21 mouse cellular contexts compared by ENCODE assay signal in the genomic region with DNA sequence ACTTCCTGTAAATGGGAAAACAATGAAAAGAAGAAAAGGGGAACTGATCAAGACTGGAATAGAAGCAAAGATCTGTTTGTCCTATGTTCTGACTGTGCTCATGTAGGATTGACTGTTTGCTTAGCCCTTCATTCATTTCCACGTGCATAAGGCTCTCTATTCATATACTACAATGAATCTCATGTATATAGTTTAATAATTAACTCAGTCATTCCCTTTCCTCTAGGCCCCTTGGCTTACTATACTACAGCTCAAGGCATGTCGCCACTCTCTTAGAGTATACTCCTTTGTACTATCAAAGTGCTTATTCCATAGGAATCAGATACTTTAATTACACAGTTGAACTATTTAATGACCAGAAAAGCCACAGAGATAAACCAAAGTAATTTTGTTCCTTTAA.
DNase-seq lines count a peak whose midpoint lies in the region; ATAC-seq lines count a peak whose summit lies in the region.
"Had no signal": no experiment of that assay in that cellular context is flagged by ENCODE, and none has a peak within 500 bp of the region (broad histone marks: within the 10 kb centered on the region; RNA-seq: fewer than 3 reads in every experiment).

No protein-coding gene starts in this region.

- no peak overlapping the region for H3K9ac ChIP-seq in kidney, embryonic 14.5 days (ENCODE audit: low read depth, low read length)
- no peak overlapping the region for H3K9ac ChIP-seq in intestine, embryonic 16.5 days (ENCODE audit: low read depth, low read length)
- no peak overlapping the region for H3K9ac ChIP-seq in stomach, embryonic 14.5 days (replicated peaks; ENCODE audit: low read depth, low read length)
- H3K9ac ChIP-seq in stomach, embryonic 16.5 days (ENCODE audit: low read length), result no peak overlapping the region
- H3K9ac ChIP-seq: embryonic facial prominence, embryonic 12.5 days; forebrain, embryonic 12.5 days had no signal

- H3K27ac ChIP-seq in kidney, embryonic 14.5 days (ENCODE audit: low read depth, low read length), result no peak overlapping the region
- H3K27ac ChIP-seq in intestine, embryonic 16.5 days (ENCODE audit: low read length), result no peak overlapping the region
- no peak overlapping the region for H3K27ac ChIP-seq in stomach, embryonic 14.5 days (ENCODE audit: low read length)
- no peak overlapping the region for H3K27ac ChIP-seq in stomach, embryonic 16.5 days (ENCODE audit: low read length)
- no peak overlapping the region for H3K27ac ChIP-seq in midbrain, embryonic 10.5 days (replicated peaks)
- H3K27ac ChIP-seq: embryonic facial prominence, embryonic 10.5 days; embryonic facial prominence, embryonic 12.5 days; forebrain, embryonic 12.5 days had no signal

- no peak overlapping the region for H3K4me2 ChIP-seq in kidney, embryonic 14.5 days (replicated peaks; ENCODE audit: low read depth, low read length)
- H3K4me2 ChIP-seq in intestine, embryonic 16.5 days (ENCODE audit: low read depth, low read length), result no peak overlapping the region
- no peak overlapping the region for H3K4me2 ChIP-seq in stomach, embryonic 14.5 days (replicated peaks; ENCODE audit: low read depth, low read length)
- no peak overlapping the region for H3K4me2 ChIP-seq in stomach, embryonic 16.5 days (ENCODE audit: low read depth, low read length)
- H3K4me2 ChIP-seq: embryonic facial prominence, embryonic 12.5 days; forebrain, embryonic 12.5 days had no signal

- H3K9me3 ChIP-seq in kidney, embryonic 14.5 days (ENCODE audit: control insufficient read depth, low read length), result no peaks in the 10 kb centered on the region
- H3K9me3 ChIP-seq in intestine, embryonic 16.5 days (ENCODE audit: control insufficient read depth, low read length), result no peaks in the 10 kb centered on the region
- H3K9me3 ChIP-seq in stomach, embryonic 14.5 days (ENCODE audit: control insufficient read depth, low read depth, low read length), result no peaks in the 10 kb centered on the region
- no peaks in the 10 kb centered on the region for H3K9me3 ChIP-seq in stomach, embryonic 16.5 days (replicated peaks; ENCODE audit: control insufficient read depth, low read length)
- no peaks in the 10 kb centered on the region for H3K9me3 ChIP-seq in midbrain, embryonic 10.5 days (replicated peaks)
- H3K9me3 ChIP-seq: embryonic facial prominence, embryonic 10.5 days; embryonic facial prominence, embryonic 12.5 days; forebrain, embryonic 12.5 days had no signal

- H3K27me3 ChIP-seq in kidney, embryonic 14.5 days (ENCODE audit: control insufficient read depth, insufficient read depth, low read length), result no peaks in the 10 kb centered on the region
- no peaks in the 10 kb centered on the region for H3K27me3 ChIP-seq in intestine, embryonic 16.5 days (replicated peaks; ENCODE audit: control insufficient read depth, insufficient read depth, low read length)
- no peaks in the 10 kb centered on the region for H3K27me3 ChIP-seq in stomach, embryonic 14.5 days (ENCODE audit: control insufficient read depth, insufficient read depth, low read length)
- H3K27me3 ChIP-seq in stomach, embryonic 16.5 days (ENCODE audit: control insufficient read depth, insufficient read depth, low read length), result no peaks in the 10 kb centered on the region
- no peaks in the 10 kb centered on the region for H3K27me3 ChIP-seq in midbrain, embryonic 10.5 days (ENCODE audit: low read depth, poor library complexity, severe bottlenecking)
- H3K27me3 ChIP-seq: embryonic facial prominence, embryonic 12.5 days; forebrain, embryonic 12.5 days had no signal

- peaks cover 2% of the 10 kb centered on the region; the same call in 1 of the 2 replicates for H3K36me3 ChIP-seq in kidney, embryonic 14.5 days (ENCODE audit: control insufficient read depth, insufficient read depth, low read length)
- no peaks in the 10 kb centered on the region for H3K36me3 ChIP-seq in intestine, embryonic 16.5 days (ENCODE audit: control insufficient read depth, insufficient read depth, low read length)
- no peaks in the 10 kb centered on the region for H3K36me3 ChIP-seq in stomach, embryonic 14.5 days (ENCODE audit: control insufficient read depth, insufficient read depth, low read length)
- no peaks in the 10 kb centered on the region for H3K36me3 ChIP-seq in stomach, embryonic 16.5 days (ENCODE audit: control insufficient read depth, insufficient read depth, low read length)
- no peaks in the 10 kb centered on the region for H3K36me3 ChIP-seq in midbrain, embryonic 10.5 days
- H3K36me3 ChIP-seq: embryonic facial prominence, embryonic 10.5 days; embryonic facial prominence, embryonic 12.5 days; forebrain, embryonic 12.5 days had no signal

- DNase-seq in kidney, postnatal 25 days, result no peak
- DNase-seq in midbrain, embryonic 10.5 days (ENCODE audit: low spot score), result no peak
- DNase-seq in right cerebral cortex, adult 2 months (ENCODE audit: low spot score in 2 of 2), result no peak
- DNase-seq in lung, adult 18-20 months, result no peak
- DNase-seq: adrenal gland, adult 2 months; adrenal gland, postnatal 10 days; adrenal gland, postnatal 36 days; cerebellum, adult 11-12 months; cerebellum, adult 2 months; cerebellum, adult 9-10 months; cerebellum, postnatal 10 days; cerebellum, postnatal 25 days had no signal

- H3K4me3 ChIP-seq in kidney, embryonic 14.5 days (ENCODE audit: low read length), result no peak overlapping the region
- no peak overlapping the region for H3K4me3 ChIP-seq in intestine, embryonic 16.5 days (ENCODE audit: low read length)
- no peak overlapping the region for H3K4me3 ChIP-seq in stomach, embryonic 14.5 days (ENCODE audit: low read depth, low read length)
- no peak overlapping the region for H3K4me3 ChIP-seq in stomach, embryonic 16.5 days (replicated peaks; ENCODE audit: low read length)
- H3K4me3 ChIP-seq in midbrain, embryonic 10.5 days, result no peak overlapping the region
- H3K4me3 ChIP-seq: embryonic facial prominence, embryonic 10.5 days; embryonic facial prominence, embryonic 12.5 days; forebrain, embryonic 12.5 days had no signal

- 80% methylated on average over 2 of the region's 2 CpGs for whole genome bisulfite sequencing in kidney, embryonic 14.5 days
- WGBS in intestine, embryonic 16.5 days, result 56% methylated on average over 2 of the region's 2 CpGs
- whole genome bisulfite sequencing in stomach, embryonic 14.5 days, result 66% methylated on average over 2 of the region's 2 CpGs
- 59% methylated on average over 2 of the region's 2 CpGs for WGBS in stomach, embryonic 16.5 days
- WGBS in midbrain, embryonic 10.5 days, result 95% methylated on average over 2 of the region's 2 CpGs

- H3K4me1 ChIP-seq in kidney, embryonic 14.5 days (ENCODE audit: control insufficient read depth, insufficient read depth, low read length), result no peaks in the 10 kb centered on the region
- peaks cover 3% of the 10 kb centered on the region; the same call in 1 of the 2 replicates for H3K4me1 ChIP-seq in intestine, embryonic 16.5 days (ENCODE audit: control insufficient read depth, insufficient read depth, low read length)
- H3K4me1 ChIP-seq in stomach, embryonic 14.5 days (ENCODE audit: control insufficient read depth, insufficient read depth, low read length), result no peaks in the 10 kb centered on the region
- no peaks in the 10 kb centered on the region for H3K4me1 ChIP-seq in stomach, embryonic 16.5 days (ENCODE audit: control insufficient read depth, insufficient read depth, low read length)
- H3K4me1 ChIP-seq in midbrain, embryonic 10.5 days, result no peaks in the 10 kb centered on the region
- H3K4me1 ChIP-seq: embryonic facial prominence, embryonic 10.5 days; embryonic facial prominence, embryonic 12.5 days; forebrain, embryonic 12.5 days had no signal

- peak; percentile 75; the same call in 1 of the 2 replicates for ATAC-seq in kidney, embryonic 14.5 days (ENCODE audit: low FRiP score, low TSS enrichment)
- ATAC-seq in intestine, embryonic 16.5 days, result peak; percentile 88
- ATAC-seq in stomach, embryonic 14.5 days (ENCODE audit: insufficient number of reproducible peaks, insufficient read depth, low FRiP score, low read depth), result peak; percentile 85
- peak; percentile 87 for ATAC-seq in stomach, embryonic 16.5 days (ENCODE audit: insufficient read depth, low FRiP score)
- ATAC-seq: forebrain, embryonic 14.5 days; forebrain, embryonic 16.5 days had no signal
